Mouse (Mus musculus) gonadal fat pad, adult 2 months (tissue): ENCODE results near the gene Rorc. TPM values are rescaled to one million over a fixed set of nuclear protein-coding genes. Genes with fewer than 3 reads are reported as not detected.

Experiments used
- DNase-seq: peaks from one replicate; pipeline ENCODE4 v3.0.0-alpha.2; 2012; ENCODE audit warnings: low read depth
- polyA plus RNA-seq: library from polyadenylated mRNA; depleted of rRNA; stranded (reverse); fragments of >200 nt; gene quantifications from 2 replicates; pipeline ENCODE4 v1.2.3, GENCODE M21; 2012

Gene Rorc
- polyA plus RNA-seq, 1 experiment: 13.6 TPM

DNA sequence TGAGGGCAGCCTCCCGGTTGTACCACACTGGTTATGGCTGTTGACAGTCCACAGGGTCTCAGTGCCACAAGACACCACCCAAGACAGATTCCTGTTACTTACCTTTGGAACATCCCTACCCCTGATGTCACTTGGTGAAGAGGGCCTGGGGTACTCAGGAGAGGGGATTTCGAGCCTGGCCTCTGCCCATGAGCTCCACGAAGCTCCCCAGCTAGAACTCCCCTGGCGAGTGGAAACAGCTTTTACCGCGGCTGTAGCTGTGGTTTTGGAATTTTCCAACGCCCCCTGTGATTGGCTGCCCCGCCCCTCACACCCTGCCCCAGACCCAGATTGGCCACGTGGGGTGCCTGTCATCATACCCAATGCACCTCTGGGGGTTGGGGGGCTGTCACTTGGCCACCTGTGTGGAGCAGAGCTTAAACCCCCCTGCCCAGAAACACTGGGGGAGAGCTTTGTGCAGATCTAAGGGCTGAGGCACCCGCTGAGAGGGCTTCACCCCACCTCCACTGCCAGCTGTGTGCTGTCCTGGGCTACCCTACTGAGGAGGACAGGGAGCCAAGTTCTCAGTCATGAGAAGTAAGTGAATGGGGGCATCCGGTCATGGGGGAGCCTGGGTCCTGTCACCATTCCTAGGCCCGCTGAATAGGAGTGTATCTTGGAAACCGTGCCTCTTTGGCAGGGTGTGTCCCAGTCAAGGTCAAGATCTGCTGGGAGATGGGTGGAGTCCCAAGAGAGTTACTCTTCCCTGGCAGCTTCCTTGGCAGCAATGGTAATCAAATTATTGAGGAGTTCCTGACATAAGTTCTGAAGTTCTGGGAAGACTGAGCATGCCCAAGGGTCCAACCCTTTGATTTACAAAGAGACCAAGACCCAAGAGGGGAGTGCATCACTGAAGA, 4.7 kb downstream of the Rorc start:
- DNase-seq: no peak

DNA sequence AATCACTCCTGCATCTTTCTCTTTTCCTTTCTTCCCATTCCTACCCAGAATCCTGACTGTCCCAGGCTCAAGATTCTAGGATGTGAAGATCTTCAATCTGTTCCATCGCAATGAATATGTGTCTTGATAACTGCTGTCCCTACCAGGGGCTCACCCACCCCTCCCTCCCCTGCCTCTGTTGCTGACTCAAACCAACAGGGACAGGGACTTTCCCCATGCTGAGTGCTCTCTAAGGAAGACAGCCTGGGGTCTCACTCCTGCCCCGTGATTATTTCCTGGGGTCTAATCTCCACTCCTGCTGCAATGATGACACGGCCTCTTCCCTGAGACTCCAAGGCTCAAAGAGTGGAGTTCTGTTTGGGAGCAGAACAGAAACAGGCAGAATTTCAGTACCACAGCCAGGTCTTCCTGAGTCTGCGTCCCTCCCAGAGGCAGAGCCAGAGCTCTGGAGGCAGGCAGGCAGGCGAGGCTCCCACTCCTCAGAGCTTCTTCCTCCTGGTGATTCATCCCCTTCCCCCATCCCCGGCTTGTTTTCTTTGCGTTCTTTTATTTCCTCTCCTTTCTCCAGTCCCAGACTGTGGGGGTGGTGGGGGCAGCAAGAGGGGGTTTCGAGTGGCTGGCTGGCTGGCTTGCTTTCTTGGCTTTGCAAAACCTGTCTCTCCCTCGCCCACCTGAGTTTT, 7.4 kb downstream of the Rorc start:
- DNase-seq: no peak

DNA sequence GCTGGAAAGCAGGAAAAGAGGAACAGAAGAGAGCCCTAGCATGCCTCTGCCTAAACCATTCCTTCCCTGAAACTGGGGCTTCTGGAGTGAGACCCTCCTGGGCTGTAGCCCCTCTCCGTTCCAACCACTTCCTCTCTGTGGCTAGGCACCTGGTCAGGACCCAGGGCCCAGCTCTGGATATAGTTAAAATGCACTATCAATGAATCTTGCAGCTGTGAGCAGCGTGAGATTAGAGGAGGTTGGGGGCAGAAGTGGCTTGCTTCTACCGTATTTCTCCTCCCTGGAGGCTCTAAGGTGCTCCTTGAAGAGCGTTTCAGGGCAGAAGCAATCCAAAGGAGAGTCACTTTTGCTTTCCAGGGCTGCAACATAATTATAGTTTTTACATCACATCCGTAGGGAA, 9.7 kb downstream of the Rorc start:
- DNase-seq: no peak

DNA sequence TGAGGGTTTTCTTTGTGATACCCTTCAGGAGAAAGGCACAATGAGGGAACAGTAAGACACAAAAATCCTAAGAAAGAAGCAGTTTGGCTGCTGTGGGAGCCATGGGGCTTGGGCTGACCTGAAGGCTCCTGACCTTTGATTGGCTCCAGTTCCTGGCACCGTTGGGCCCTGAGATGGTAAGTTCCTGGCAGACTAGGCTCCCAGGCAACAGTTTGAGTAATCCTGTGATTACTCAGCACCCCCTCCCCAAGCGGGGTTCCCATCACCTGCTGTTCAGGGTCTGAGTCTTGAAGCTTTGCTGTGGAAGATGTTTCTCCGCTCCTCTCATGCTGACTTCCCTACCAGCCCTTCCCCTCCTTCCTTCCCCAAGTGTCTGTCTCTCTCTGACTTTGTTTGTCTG, 10.9 kb downstream of the Rorc start:
- DNase-seq: no peak

DNA sequence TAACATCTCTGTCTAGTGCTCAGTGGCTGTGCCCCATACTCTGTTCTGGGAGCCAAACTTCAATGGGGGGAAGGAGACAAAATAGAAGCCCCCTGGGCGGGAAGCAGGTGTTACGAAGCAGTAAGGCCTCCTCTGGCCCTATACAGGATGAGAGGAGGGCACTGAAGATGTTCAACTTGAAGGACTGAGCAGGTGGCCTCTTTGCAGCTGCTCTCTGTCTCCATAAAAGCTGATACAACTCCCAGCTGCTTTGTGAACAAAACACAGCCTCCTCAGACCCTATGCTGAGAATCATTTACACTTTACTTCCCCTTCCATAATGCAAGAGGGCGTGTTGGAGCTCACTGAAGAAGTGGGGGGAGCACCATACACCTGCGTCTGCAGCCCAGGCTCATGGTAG, 14.1 kb downstream of the Rorc start:
- no peak for DNase-seq

DNA sequence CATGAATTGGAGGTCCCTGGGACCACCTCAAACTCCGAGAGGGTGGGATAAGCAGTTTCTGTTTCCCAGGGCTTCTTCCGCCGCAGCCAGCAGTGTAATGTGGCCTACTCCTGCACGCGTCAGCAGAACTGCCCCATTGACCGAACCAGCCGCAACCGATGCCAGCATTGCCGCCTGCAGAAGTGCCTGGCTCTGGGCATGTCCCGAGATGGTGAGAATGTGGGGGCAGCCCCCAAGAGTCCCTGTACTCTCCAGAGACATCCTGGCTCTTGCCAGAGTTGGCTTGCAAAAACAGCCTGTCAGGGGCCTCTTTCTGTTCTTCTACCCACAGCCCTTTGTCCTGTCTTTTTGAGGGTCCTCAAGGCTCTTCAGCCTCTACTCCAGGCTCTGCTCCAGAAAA, 14.8 kb downstream of the Rorc start:
- no peak for DNase-seq

DNA sequence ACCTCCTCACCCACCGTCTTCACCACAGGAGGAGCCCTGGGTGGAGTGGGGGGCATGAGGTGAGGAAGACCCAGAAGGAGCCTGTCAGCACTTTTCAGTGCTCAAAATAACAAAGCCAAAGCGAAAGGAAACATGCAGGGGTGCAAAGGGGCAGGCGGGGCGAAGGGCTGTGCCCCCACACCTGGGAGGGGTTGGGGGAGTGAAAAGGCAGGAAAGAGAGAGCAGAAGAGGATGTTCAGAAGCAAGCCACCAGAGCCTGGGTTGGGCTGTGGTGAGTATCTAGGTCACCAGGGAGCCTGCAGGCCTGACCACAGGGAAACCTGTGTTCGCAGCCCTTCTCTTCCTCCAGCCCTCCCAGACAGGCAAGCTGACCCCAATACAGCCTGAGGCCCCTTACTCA, 15.5 kb downstream of the Rorc start:
- DNase-seq: no peak

DNA sequence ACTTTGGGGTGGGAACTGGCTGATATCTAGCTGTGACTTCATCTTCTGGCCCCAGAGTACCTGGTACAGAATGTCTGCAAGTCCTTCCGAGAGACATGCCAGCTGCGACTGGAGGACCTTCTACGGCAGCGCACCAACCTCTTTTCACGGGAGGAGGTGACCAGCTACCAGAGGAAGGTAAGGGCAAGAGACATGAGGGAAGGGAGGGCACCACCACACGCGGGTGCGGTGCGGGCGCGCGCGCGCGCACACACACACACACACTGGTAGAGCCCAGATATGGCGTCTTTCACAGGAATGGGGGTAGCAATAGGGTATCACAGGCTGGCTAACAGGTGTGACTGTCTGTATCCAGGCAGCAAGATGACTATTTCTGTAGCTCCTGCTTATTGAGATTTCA, 16.8 kb downstream of the Rorc start:
- DNase-seq: no peak

DNA sequence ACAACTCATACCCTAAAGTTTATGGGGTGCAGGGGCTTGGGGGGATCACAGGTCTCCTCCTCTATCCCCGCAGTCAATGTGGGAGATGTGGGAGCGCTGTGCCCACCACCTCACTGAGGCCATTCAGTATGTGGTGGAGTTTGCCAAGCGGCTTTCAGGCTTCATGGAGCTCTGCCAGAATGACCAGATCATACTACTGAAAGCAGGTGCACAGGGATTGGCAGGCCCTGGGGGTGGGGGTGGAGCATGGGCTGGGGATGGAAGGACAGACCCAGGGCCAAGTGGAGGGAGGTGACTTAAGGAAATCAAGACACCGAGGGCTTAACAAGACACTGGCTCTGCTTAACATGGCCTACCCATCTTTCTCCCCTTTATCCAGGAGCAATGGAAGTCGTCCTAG, 18.4 kb downstream of the Rorc start:
- DNase-seq: no peak

DNA sequence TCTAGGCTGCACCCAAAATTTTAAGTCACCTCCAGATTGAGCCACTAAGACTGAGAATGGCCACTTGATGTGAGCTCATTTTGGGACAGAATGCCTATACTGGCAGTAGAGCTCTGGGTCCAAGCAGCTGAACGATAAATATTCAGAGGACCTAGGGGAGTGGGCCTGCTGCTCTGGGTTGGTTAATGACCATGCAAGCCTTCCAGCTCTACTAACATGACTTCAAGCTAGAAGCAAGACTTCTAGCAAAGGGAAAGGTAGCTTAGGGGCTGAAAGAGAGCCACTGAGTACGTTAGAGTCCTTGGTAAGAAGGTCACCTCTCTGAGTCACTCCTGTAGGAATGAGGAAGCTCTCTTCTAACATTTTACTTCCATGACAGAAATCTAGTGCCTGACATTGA, 19.5 kb downstream of the Rorc start:
- no peak for DNase-seq

DNA sequence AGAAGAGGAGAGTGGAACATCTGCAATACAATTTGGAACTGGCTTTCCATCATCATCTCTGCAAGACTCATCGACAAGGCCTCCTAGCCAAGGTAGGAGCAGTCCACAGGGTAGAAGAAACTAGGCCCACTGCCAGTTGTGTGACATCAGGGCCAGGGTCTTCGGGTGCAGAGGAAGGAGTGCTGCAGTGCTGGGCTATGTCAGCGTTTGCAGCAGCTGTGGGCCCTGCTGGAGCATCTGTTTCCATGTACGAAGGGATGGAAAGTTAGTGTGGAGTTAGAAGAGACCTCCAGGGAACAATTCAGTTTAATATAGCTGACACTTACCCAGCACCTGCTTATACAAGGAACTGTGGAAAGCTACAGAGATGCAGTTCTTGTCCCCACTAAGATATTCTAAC, 20.5 kb downstream of the Rorc start:
- DNase-seq: no peak

DNA sequence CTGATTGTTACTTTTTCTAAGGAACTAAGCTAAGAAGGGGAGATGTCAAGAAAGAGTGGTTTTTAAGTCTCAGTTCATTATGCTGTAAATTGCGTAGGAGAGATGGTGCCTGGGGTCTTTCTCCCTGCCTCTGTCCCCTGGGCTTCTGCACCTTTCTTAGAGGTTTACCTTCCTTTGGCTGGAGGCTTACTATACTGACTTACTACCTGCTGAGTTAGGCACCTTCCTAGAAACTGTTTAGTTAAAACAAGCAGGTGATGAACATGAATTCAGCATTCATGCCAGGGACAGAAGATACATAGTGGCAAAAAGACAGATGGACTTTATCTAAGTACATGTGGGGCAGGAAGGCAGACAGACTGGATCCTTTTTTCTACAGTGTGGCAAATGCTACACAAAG, 23.7 kb downstream of the Rorc start:
- DNase-seq: no peak

DNA sequence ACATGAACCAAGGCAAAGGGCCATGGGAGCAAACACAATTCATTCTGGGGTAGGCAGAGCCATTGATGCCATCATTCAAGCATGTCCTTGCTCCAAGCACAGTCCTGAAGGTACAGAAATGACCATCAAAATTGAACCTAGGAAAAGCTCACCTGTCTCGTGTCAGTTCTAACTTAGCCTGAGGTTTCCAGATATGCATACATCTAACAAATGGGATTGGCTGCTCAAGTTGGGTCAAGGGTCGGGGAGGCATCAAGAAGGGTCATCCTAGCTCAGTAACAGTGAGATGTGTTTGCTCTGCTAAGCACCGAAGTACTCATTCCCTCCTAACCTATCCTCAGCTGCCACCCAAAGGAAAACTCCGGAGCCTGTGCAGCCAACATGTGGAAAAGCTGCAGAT, 24.3 kb downstream of the Rorc start:
- no peak for DNase-seq

DNA sequence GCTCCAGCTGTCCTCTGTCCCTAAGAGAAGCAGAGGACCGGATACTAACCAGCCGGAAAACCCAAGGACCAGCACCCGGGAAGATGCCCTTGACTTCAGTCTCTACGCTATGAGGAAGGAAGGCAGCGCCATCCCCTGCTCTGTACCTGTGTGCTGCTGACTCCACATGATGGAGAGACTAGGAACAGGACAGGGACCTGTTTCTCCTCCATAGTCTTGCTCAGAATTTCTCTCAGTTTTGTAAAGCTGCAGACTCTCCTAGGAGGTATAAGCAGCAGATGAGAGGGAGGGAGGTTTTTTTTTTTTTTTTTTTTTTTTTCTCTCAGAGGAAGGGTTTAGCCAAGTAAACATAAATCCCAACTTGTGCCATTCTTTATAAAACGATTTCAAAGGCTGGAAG, 25.6 kb downstream of the Rorc start, which contains the start of gene Lingo4:
Gene Lingo4 (plus strand): TSS at position 301 of the 400 bp plus-strand sequence.
- no peak for DNase-seq

DNA sequence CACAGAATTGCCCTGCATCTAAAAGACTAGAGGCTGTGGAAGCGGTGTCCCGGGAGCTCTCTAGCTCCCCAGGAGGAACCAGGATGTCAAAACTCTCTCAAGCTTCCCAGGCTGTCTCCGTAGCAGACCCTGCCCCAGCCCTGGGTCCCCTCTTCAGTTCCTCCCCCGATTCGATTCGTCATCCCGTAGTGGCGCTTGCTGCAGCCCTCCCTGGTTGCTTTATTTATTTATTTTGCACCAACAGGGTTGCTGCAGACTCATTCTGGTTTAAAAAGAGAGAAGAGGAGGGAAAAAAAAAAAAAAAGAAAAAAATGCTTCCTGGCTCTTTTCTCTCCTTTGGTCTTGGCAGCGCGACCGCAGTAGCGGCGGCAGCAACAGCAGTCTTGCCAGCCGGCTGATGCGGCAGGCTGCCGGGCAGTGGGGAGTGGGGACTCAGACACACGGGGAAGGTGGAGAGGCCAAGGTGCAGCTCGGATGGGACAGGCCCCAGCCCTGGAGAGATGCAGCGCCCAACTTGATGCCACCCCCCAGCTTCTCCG, 26.4 kb downstream of the Rorc start:
- no peak for DNase-seq

DNA sequence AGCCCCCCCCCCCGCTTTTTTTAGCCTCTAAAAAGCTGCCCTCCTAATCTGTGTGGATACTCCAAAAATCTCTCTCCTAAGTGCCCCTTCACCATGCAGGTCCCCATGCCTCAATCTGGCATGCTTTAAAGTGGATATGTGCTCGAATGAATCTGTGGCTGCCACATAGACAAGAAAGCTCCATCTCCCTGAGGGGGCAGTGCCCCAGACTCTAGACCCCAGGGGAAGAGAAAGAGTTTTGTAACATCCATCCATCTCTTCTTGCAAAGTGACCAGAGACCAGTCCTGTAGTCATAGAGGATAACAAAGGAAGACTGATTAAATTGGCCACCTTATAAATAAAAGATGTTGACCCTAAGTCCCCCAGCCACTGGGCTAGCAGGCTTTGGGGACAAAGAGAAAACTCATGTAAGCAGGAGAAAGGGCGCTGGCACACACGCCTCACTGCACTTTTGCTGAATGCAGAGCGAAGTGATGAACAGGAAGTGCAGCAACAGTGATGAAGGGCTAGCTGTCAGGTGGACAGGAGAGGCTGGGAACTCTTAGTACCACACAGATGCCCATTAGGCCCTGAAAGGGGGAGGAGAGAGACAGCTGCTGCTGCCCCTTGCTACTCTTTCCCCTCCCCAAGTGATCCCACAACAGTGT, 27.2 kb downstream of the Rorc start:
- DNase-seq: no peak

DNA sequence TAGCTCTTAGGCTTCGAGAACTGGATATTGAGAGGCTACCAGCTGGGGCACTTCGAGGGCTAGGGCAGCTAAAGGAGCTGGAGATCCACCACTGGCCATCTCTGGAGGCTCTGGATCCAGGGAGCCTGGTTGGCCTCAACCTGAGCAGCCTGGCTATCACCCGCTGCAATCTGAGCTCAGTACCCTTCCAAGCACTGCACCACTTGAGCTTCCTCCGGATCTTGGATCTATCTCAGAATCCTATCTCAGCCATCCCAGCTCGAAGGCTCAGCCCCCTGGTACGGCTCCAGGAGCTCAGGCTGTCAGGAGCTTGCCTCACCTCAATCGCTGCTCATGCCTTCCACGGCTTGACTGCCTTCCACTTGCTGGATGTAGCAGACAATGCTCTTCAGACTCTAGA, 29.9 kb downstream of the Rorc start:
- DNase-seq: no peak

DNA sequence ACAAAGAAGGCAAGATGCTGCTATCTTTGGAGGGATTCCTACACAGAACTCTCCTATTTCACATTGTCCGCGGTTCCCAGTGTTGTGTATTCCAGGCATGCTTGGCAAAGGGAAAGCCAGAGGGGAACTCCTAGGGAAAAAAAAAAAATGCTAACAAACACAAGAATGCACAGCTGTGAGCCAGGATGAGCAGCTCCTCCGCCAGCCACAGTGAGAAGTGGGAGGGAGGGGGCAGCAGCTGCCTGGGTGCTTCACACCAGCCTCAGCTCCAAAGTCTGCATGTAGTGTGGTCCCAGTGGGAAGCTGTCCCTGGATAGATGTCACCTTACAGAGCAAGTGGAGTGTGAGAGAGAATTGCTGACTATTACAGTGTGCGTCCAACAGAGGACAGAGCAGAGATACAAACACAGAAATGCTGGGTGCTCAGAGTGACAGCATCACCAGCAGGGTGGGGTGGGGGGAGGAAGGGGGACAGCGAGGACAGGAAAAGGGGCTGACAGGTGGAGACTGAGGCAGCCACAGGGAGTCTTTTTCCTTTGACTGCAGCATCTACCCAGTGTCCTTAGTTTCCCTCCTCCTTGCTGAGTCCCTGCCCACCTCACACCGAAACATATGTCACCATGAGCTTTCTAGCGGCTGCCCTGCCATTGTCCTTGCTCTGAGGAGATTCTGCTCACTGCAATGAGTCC, 31.9 kb downstream of the Rorc start:
- DNase-seq: no peak

DNA sequence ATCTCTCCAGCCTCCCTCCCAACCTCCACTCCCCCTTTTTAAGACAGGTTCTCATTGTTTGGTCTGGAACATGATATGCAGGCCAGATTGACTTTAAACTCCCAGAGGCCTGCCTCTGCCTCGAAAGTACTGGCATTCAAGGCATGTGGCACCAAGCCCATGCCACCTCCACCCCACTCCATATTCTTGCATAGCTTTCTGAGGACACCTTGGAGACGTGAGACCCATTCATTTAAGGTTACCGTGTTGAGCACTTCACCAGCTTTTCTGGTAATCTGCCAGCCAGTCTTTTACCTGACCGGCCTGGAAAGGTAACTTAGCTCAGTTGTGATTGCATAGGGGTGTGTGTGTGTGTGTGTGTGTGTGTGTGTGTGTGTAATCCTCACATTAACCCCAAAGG, 33.0 kb downstream of the Rorc start:
- DNase-seq: peak; percentile 4

DNA sequence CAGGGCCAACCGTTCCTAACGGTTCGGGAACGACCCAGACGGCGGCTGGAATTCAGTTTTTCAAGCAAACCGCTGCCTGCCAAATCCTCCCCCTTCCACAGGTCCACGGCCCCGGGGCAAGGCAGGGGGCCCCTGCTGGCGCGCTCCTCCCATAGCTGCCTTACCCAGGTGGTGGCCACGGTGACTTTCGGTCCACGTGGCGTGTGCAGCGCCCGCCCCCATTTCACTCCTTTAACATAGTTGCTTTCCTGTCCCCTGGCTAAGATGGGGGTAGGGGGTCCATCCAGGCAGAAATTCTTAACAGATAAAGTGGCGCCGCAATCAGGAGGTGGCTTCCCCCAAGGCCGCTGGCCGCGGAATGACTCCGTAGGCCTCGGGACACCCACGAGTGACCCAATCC, 39.9 kb downstream of the Rorc start:
- DNase-seq: no peak

DNA sequence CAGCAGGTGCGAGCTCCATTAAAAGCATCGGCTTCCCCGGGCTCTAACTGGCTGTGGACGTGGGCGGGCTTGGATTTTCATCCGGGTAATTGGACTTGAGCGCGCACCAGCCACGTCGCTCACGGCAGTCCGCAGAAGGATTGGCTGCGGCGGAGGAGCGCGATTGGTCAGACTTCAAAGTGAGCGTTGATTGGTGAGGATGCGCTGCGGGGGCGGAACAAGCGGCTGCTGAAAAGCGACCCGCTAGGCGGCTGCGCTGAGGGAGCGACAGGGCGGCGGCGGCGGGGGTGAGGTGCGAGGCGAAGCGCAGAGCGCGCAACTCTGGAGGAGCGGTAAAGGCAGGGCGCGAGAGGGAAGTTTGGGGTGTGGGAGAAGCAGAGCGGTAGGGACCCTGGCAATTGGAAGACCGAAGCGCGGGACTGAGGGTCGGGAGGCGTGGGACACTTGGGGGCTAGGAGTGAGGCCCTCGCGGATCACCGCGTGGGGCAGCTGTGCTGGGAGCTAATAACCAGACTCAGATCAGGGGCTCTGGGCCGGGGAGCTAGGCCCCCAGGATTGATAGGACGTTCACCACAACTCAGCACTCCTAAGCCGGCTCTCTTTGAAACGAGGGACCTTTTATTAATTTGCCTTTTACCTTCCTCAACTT, 40.6 kb downstream of the Rorc start, which contains the start of gene Tdrkh:
Gene Tdrkh (plus strand): TSS at position 243 of the 649 bp plus-strand sequence.
- peak; percentile 63 for DNase-seq
